Mouse (Mus musculus) mouse trophoblast stem cell (cell line): ENCODE data around the gene Capzb.

Experiments used
- in situ Hi-C, 2 experiments: fragments of 300-500 bp; cut with MseI, MboI; formaldehyde crosslinking; loops; 2 replicates in 1 of 2; 3 replicates in 1 of 2; pipeline ENCODE4 v1.15.1; 2025

Gene Capzb

GRCm38 (mm10) chr4:139234261-139234660 lies 41.6 kb downstream of the Capzb start:
- in situ Hi-C loops = no loop called here

GRCm38 (mm10) chr4:139235556-139235955 lies 42.9 kb downstream of the Capzb start:
- in situ Hi-C loops = no loop called here

- in situ Hi-C loops = no loop called here
These were observed 45.9 kb downstream of the Capzb start for GRCm38 (mm10) chr4:139238612-139239011.

GRCm38 (mm10) chr4:139240334-139240733 lies 47.6 kb downstream of the Capzb start:
- in situ Hi-C loops = no loop called here

- in situ Hi-C loops = no loop called here
These were observed 49.2 kb downstream of the Capzb start for GRCm38 (mm10) chr4:139241678-139242606.

- in situ Hi-C loops = no loop called here
These were observed 49.9 kb downstream of the Capzb start for GRCm38 (mm10) chr4:139242607-139242955.

GRCm38 (mm10) chr4:139244176-139244575 lies 51.5 kb downstream of the Capzb start:
- in situ Hi-C loops = no loop called here

GRCm38 (mm10) chr4:139244766-139245165 lies 52.1 kb downstream of the Capzb start:
- in situ Hi-C loops = no loop called here

- in situ Hi-C loops = no loop called here
These were observed 52.8 kb downstream of the Capzb start for GRCm38 (mm10) chr4:139245534-139245933.

GRCm38 (mm10) chr4:139246130-139246877 lies 53.6 kb downstream of the Capzb start:
- in situ Hi-C loops = no loop called here

- in situ Hi-C loops = no loop called here
These were observed 55.3 kb downstream of the Capzb start for GRCm38 (mm10) chr4:139247966-139248365.

GRCm38 (mm10) chr4:139248736-139249135 lies 56.0 kb downstream of the Capzb start:
- in situ Hi-C loops = no loop called here

GRCm38 (mm10) chr4:139250043-139250442 lies 57.3 kb downstream of the Capzb start:
- in situ Hi-C loops = no loop called here

GRCm38 (mm10) chr4:139250886-139251285 lies 58.2 kb downstream of the Capzb start:
- in situ Hi-C loops = no loop called here

GRCm38 (mm10) chr4:139252051-139252760 lies 59.5 kb downstream of the Capzb start:
- in situ Hi-C loops = no loop called here

GRCm38 (mm10) chr4:139253206-139253605 lies 60.5 kb downstream of the Capzb start:
- in situ Hi-C loops = no loop called here

- in situ Hi-C loops = no loop called here
These were observed 63.4 kb downstream of the Capzb start for GRCm38 (mm10) chr4:139256146-139256545.

- in situ Hi-C loops = no loop called here
These were observed 64.0 kb downstream of the Capzb start for GRCm38 (mm10) chr4:139256708-139257107.

GRCm38 (mm10) chr4:139258621-139259301 lies 66.1 kb downstream of the Capzb start:
- in situ Hi-C loops = no loop called here

- in situ Hi-C loops = no loop called here
These were observed 66.7 kb downstream of the Capzb start for GRCm38 (mm10) chr4:139259302-139259871.

GRCm38 (mm10) chr4:139262981-139263380 lies 70.3 kb downstream of the Capzb start:
- in situ Hi-C loops = no loop called here
